Mouse (Mus musculus) G1E (cell line): ENCODE results near the gene Tlk2. TPM values are rescaled to one million over a fixed set of nuclear protein-coding genes. Genes with fewer than 3 reads are reported as not detected.

Experiments used
- ATAC-seq: 2 replicates; pipeline ENCODE4 v1.8.0; 2016; ENCODE audit warnings: mild to moderate bottlenecking; ENCODE audit not compliant: insufficient number of reproducible peaks, poor library complexity, low FRiP score, severe bottlenecking; ENCODE audit errors: extremely low read depth
- DNase-seq: peaks from one replicate; pipeline ENCODE4 v3.0.0; 2012; ENCODE audit warnings: low spot score
- H3K27me3 ChIP-seq: 2 replicates; pipeline ENCODE4 v1.6.1; 2012; ENCODE audit warnings: mild to moderate bottlenecking, low read length, inconsistent platforms; ENCODE audit not compliant: insufficient read depth
- H3K36me3 ChIP-seq: replicated peaks from 2 replicates; pipeline ENCODE3; 2012; ENCODE audit warnings: mild to moderate bottlenecking, inconsistent platforms
- H3K4me1 ChIP-seq: 2 replicates; pipeline ENCODE4 v1.6.1; 2012; ENCODE audit warnings: low read depth, low read length, inconsistent platforms, mixed read lengths; ENCODE audit not compliant: insufficient read depth
- H3K4me3 ChIP-seq: 2 replicates; pipeline ENCODE4 v1.5.1; 2012; ENCODE audit warnings: low read depth, mild to moderate bottlenecking, inconsistent platforms, low read length, moderate library complexity, mixed read lengths
- H3K9me3 ChIP-seq: replicated peaks from 2 replicates; pipeline ENCODE4 v1.6.1; 2012; ENCODE audit warnings: inconsistent platforms
- CTCF ChIP-seq: IDR thresholded peaks from 2 replicates; pipeline ENCODE4 v1.5.1; 2012; ENCODE audit warnings: low read depth, low read length, inconsistent platforms, mixed read lengths
- GATA1 ChIP-seq: IDR thresholded peaks from 2 replicates; pipeline ENCODE4 v1.6.1; 2012; ENCODE audit warnings: borderline replicate concordance, low read length, inconsistent platforms, mixed read lengths
- GATA2 ChIP-seq: IDR thresholded peaks from 2 replicates; pipeline ENCODE4 v1.6.1; 2012; ENCODE audit warnings: low read depth, low read length, inconsistent platforms, borderline replicate concordance
- POLR2AphosphoS5 ChIP-seq: IDR thresholded peaks from 2 replicates; pipeline ENCODE4 v1.6.1; 2012; ENCODE audit warnings: low read depth, low read length, inconsistent platforms; ENCODE audit not compliant: insufficient replicate concordance
- TAL1 ChIP-seq: conservative IDR thresholded peaks from 2 replicates; pipeline ENCODE4 v1.6.1; 2012; ENCODE audit warnings: low read depth, low read length, inconsistent platforms, mixed read lengths
- polyA plus RNA-seq: library from polyadenylated mRNA; stranded (reverse); fragments of >175 nt; gene quantifications from 2 replicates; pipeline ENCODE4 v1.2.3, GENCODE M21; 2012
- total RNA-seq, 2 experiments: library from RNA; stranded (forward) in 1 of 2; stranded (reverse) in 1 of 2; fragments of 200-1000 nt in 1 of 2; fragments of >200 nt in 1 of 2; fragmentation: Nextera tagmentation in 1 of 2; gene quantifications; 2 replicates each; pipeline ENCODE4 v1.2.3; 2014 to 2017

Tlk2 gene
- total and polyA plus RNA-seq, 3 experiments = 20.4 to 187 (median 102) TPM

DNA sequence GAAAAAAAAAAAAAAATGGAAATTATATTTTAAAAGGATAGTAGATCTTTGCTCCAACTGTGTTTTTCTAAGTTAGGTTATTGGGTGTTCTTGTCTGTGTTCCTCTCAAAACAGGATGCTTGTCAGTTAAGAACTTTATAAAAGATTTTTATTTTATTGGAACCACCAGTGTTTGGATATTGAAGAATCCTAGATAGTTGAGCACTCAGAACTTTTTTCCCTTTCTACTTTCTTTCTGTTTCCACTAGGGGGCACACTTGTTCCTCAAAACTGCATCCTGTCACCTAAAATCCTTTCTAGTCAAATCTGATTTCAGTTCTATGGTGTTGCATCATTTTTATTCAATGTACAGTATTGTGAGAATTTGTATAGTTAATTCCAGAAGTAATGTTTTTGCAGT is 62.4 kb downstream of the Tlk2 start:
- Histone ChIP-seq H3K9me3 (no peaks in the 10 kb centered on the region), H3K4me1 (peaks cover 3% of the 10 kb centered on the region; the same call in 1 of the 2 replicates), H3K4me3 (no peak overlapping the region), H3K36me3 (peaks cover 77% of the 10 kb centered on the region), H3K27me3 (no peaks in the 10 kb centered on the region)
- ATAC-seq = no peak
- DNase-seq = no peak
- TF ChIP-seq GATA1 = no peak
- TF ChIP-seq TAL1 = no peak
- no peak for TF ChIP-seq POLR2AphosphoS5
- TF ChIP-seq GATA2 = no peak
- TF ChIP-seq CTCF = no peak

DNA sequence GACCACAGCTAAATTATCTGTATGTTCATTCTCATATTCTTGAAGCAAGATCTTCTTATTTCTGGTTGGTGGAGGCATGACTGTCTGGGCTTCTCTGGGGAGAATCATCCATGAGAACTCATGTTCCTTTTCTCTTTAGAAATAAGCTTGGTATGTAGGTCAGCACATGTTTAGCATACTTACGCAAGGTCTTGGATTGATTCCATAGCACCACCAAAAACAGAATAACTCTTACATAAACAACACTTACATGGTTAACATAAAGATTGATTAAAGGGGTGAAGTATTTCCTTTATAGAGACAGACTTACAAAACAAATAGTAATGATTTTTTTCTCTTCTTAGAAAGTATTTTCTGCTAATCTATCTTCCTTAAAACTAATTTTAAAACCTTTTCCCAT is 67.8 kb downstream of the Tlk2 start:
- DNase-seq = no peak
- no peaks in the 10 kb centered on the region for H3K27me3 ChIP-seq
- H3K4me1 ChIP-seq = no peaks in the 10 kb centered on the region
- no peak for ATAC-seq
- H3K4me3 ChIP-seq = no peak overlapping the region
- no peaks in the 10 kb centered on the region for H3K9me3 ChIP-seq
- TF ChIP-seq POLR2AphosphoS5 (no peak), GATA1 (no peak), GATA2 (no peak), TAL1 (no peak), CTCF (no peak)
- H3K36me3 ChIP-seq = peaks cover 83% of the 10 kb centered on the region

DNA sequence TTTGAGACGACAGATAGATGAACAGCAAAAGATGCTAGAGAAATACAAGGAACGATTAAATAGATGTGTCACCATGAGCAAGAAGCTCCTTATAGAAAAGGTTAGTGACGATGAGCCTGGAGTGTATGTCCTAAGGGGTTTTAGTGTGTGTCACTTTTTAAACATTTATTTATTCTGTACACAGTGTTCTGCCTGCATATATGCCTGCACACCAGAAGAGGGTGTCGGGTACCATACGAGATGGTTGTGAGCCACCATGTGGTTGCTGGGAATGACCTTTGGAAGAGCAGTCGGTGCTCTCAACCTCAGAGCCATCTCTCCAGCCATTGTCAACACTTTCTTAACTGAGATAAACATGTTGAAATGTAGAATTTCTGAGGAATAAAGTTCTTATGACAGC is 68.2 kb downstream of the Tlk2 start:
- DNase-seq = no peak
- Histone ChIP-seq H3K9me3 (no peaks in the 10 kb centered on the region), H3K27me3 (no peaks in the 10 kb centered on the region), H3K4me3 (no peak overlapping the region), H3K36me3 (peaks cover 85% of the 10 kb centered on the region), H3K4me1 (no peaks in the 10 kb centered on the region)
- no peak for ATAC-seq
- TF ChIP-seq GATA1 (no peak), POLR2AphosphoS5 (no peak), GATA2 (no peak), CTCF (no peak), TAL1 (no peak)

DNA sequence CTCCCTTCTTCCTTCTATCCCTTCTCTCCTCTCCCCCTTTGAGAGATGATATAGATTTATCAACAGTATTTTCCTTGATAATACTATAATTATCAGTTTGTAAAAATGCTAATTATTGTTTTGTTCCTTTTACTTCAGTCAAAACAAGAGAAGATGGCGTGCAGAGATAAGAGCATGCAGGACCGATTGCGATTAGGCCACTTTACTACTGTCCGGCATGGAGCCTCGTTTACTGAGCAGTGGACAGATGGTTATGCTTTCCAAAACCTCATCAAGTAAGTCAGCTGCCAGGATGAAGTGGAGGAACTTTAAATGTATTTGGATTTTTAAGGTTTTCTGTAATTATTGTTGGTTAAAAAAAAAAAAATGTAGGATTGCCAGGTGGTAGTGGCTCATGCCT is 68.7 kb downstream of the Tlk2 start:
- peaks cover 83% of the 10 kb centered on the region for H3K36me3 ChIP-seq
- no peak for ATAC-seq
- H3K4me3 ChIP-seq = no peak overlapping the region
- no peaks in the 10 kb centered on the region for H3K27me3 ChIP-seq
- TF ChIP-seq POLR2AphosphoS5 (no peak), TAL1 (no peak), CTCF (no peak), GATA2 (no peak), GATA1 (no peak)
- no peak for DNase-seq
- no peaks in the 10 kb centered on the region for H3K9me3 ChIP-seq
- H3K4me1 ChIP-seq = no peaks in the 10 kb centered on the region

DNA sequence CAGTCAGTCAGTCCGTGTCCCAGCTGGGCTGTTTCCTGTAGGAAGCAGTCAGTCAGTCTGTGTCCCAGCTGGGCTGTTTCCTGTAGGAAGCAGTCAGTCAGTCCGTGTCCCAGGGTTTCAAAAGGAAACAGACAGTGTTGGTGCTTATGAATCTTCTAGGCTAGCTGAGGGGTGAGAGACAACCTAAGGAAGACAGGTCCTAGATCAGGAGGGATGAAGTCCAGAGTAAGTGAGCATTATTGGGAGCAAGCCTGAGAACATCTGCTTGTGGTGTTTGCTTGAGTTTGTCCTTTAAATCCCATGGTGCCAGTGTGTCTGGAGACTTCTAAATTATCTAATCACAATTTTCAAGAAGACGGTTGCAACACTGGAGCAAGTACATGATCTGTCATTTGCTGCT is 81.1 kb downstream of the Tlk2 start:
- no peaks in the 10 kb centered on the region for H3K4me1 ChIP-seq
- DNase-seq (no peak), ATAC-seq (no peak)
- TF ChIP-seq POLR2AphosphoS5 (no peak), GATA2 (no peak), CTCF (no peak), GATA1 (no peak), TAL1 (no peak)
- peaks cover 80% of the 10 kb centered on the region for H3K36me3 ChIP-seq
- H3K4me3 ChIP-seq = no peak overlapping the region
- H3K9me3 ChIP-seq = no peaks in the 10 kb centered on the region
- no peaks in the 10 kb centered on the region for H3K27me3 ChIP-seq

DNA sequence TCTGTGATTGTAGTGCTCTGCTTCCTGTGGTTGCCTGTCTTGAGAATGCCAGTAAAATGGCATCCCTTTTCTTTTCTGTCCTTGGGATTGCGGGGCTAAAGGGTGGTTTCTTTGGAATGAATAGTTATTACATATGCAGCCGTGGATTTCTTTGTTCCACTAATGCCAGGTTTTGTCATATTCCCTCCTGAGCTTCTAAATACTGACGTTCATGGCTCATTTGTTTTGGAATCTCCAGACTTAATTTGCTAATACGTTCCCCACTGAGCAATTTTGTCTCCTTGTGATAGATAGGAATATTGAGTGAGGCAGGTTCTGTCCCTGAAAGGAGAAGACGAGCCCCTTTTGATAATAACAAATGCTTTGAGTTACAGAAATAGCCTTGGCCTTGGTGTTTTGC is 82.5 kb downstream of the Tlk2 start:
- no peak overlapping the region for H3K4me3 ChIP-seq
- no peaks in the 10 kb centered on the region for H3K4me1 ChIP-seq
- TF ChIP-seq POLR2AphosphoS5 (no peak), GATA1 (no peak), GATA2 (no peak), TAL1 (no peak), CTCF (no peak)
- ATAC-seq = no peak
- DNase-seq = no peak
- no peaks in the 10 kb centered on the region for H3K27me3 ChIP-seq
- peaks cover 77% of the 10 kb centered on the region for H3K36me3 ChIP-seq
- no peaks in the 10 kb centered on the region for H3K9me3 ChIP-seq

DNA sequence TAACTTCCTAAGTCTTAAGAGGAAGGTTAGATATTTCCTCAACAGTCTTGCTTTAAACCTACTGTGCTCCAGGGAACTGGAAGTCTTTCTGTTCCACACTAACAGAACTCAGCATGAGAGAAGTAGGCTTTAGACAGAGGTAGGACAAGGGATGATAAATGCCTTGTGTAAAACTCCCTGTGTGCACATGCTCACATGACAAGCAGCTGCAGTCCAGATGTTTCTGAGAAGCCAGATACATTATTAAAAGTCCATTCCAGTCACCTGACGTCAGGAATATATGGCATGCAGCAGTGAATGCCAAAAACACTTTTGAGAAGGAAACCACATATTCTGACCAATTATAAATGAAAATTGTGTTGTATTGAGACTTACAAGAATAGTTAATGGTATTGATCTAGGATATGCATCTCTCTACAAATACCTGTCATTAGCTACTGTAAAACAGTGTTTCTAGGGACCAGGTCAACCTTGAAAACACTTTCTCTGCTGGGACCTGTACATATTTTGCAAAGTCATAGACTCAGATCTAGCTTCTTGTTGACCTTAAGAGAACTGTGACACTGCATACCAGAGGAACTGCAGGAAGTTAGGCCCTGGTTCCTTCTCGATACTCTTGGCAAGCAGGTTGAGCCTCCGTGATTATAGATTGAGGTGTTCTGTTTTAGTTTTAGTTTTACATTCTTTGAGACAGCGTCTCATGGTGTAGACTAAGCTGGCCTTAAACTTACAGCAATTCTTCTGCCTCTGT is 83.2 kb downstream of the Tlk2 start:
- TF ChIP-seq GATA1 = no peak
- TF ChIP-seq GATA2 = no peak
- no peak for TF ChIP-seq CTCF
- no peak for TF ChIP-seq TAL1
- no peak for TF ChIP-seq POLR2AphosphoS5
- Histone ChIP-seq H3K27me3 (no peaks in the 10 kb centered on the region), H3K36me3 (peaks cover 76% of the 10 kb centered on the region), H3K4me3 (no peak overlapping the region), H3K4me1 (no peaks in the 10 kb centered on the region), H3K9me3 (no peaks in the 10 kb centered on the region)
- DNase-seq (no peak), ATAC-seq (no peak)
